Mouse (Mus musculus): ENCODE measurements around the gene Idua. TPM values are rescaled to one million over a fixed set of nuclear protein-coding genes. Genes with fewer than 3 reads are reported as not detected.

Gene Idua
- total RNA-seq, 1 experiment = 3.7 TPM

GRCm38 (mm10) chr5:108678296-108678854, 18.2 kb downstream of the Idua start:
- in situ Hi-C loops (cut with MboI; ENCODE audit: low sequenced_read_pairs in 2 of 2, unreplicated experiment in 2 of 2) = no loop called here
- Histone ChIP-seq H3K4me3 (ENCODE audit: insufficient read depth in 1 of 2, low read depth in 1 of 2, low read length in 2 of 2, poor library complexity in 1 of 2, severe bottlenecking in 1 of 2) (no peak overlapping the region), H3K36me3 (ENCODE audit: control insufficient read depth, insufficient read depth, low read length, poor library complexity, severe bottlenecking) (no peaks in the 10 kb centered on the region), H3K27ac (ENCODE audit: insufficient read depth, low read depth, low read length, poor library complexity, severe bottlenecking) (no peak overlapping the region), H3K9ac (ENCODE audit: insufficient read depth, low read depth, low read length, poor library complexity, severe bottlenecking) (no peak overlapping the region), H3K9me3 (ENCODE audit: control insufficient read depth, insufficient read depth, low read depth, low read length) (no peaks in the 10 kb centered on the region), H3K4me1 (ENCODE audit: control insufficient read depth in 2 of 2, insufficient read depth in 2 of 2, low read length in 2 of 2, poor library complexity in 1 of 2) (peaks cover 0 to 12% of the 10 kb centered on the region in 2 experiments; a peak in 2 of 4 replicates)
- no peak for DNase-seq (ENCODE audit: low read depth, low spot score)
- no peak for TF ChIP-seq MAFK (IDR thresholded peaks at IDR 0.05; ENCODE audit: insufficient read depth, low read depth, low read length)
- TF ChIP-seq ZC3H11A (IDR thresholded peaks at IDR 0.05; ENCODE audit: borderline replicate concordance, low read depth, low read length) = no peak
- TF ChIP-seq ZNF384 (IDR thresholded peaks at IDR 0.05; ENCODE audit: low read depth, low read length) = no peak
- TF ChIP-seq CHD2 (IDR thresholded peaks at IDR 0.05; ENCODE audit: low read depth, low read length) = no peak
- TF ChIP-seq HCFC1 (IDR thresholded peaks at IDR 0.05; ENCODE audit: borderline replicate concordance, insufficient read depth, low read length) = no peak

- DNase-seq (ENCODE audit: low read depth, low spot score) = no peak
- no peak overlapping the region for H3K27ac ChIP-seq (ENCODE audit: insufficient read depth, low read depth, low read length, poor library complexity, severe bottlenecking)
- TF ChIP-seq HCFC1 (IDR thresholded peaks at IDR 0.05; ENCODE audit: borderline replicate concordance, insufficient read depth, low read length) (no peak), ZC3H11A (IDR thresholded peaks at IDR 0.05; ENCODE audit: borderline replicate concordance, low read depth, low read length) (no peak), MAFK (IDR thresholded peaks at IDR 0.05; ENCODE audit: insufficient read depth, low read depth, low read length) (no peak), ZNF384 (IDR thresholded peaks at IDR 0.05; ENCODE audit: low read depth, low read length) (no peak), CHD2 (IDR thresholded peaks at IDR 0.05; ENCODE audit: low read depth, low read length) (no peak)
- no peak overlapping the region for H3K9ac ChIP-seq (ENCODE audit: insufficient read depth, low read depth, low read length, poor library complexity, severe bottlenecking)
- H3K36me3 ChIP-seq (ENCODE audit: control insufficient read depth, insufficient read depth, low read length, poor library complexity, severe bottlenecking) = no peaks in the 10 kb centered on the region
- H3K9me3 ChIP-seq (ENCODE audit: control insufficient read depth, insufficient read depth, low read depth, low read length) = no peaks in the 10 kb centered on the region
- in situ Hi-C loops (cut with MboI; ENCODE audit: low sequenced_read_pairs in 2 of 2, unreplicated experiment in 2 of 2) = no loop called here
- peaks cover 0 to 12% of the 10 kb centered on the region in 2 experiments; a peak in 2 of 4 replicates for H3K4me1 ChIP-seq (ENCODE audit: control insufficient read depth in 2 of 2, insufficient read depth in 2 of 2, low read length in 2 of 2, poor library complexity in 1 of 2)
- H3K4me3 ChIP-seq (ENCODE audit: insufficient read depth in 1 of 2, low read depth in 1 of 2, low read length in 2 of 2, poor library complexity in 1 of 2, severe bottlenecking in 1 of 2) = no peak overlapping the region
Measured at GRCm38 (mm10) chr5:108679909-108680308, 19.8 kb downstream of the Idua start.

GRCm38 (mm10) chr5:108680871-108681270, 20.7 kb downstream of the Idua start:
- in situ Hi-C loops (cut with MboI; ENCODE audit: low sequenced_read_pairs in 2 of 2, unreplicated experiment in 2 of 2) = no loop called here
- DNase-seq (ENCODE audit: low read depth, low spot score) = no peak
- Histone ChIP-seq H3K36me3 (ENCODE audit: control insufficient read depth, insufficient read depth, low read length, poor library complexity, severe bottlenecking) (no peaks in the 10 kb centered on the region), H3K4me3 (ENCODE audit: insufficient read depth in 1 of 2, low read depth in 1 of 2, low read length in 2 of 2, poor library complexity in 1 of 2, severe bottlenecking in 1 of 2) (no peak overlapping the region), H3K4me1 (ENCODE audit: control insufficient read depth in 2 of 2, insufficient read depth in 2 of 2, low read length in 2 of 2, poor library complexity in 1 of 2) (peaks cover 0 to 12% of the 10 kb centered on the region in 2 experiments; a peak in 2 of 4 replicates), H3K9me3 (ENCODE audit: control insufficient read depth, insufficient read depth, low read depth, low read length) (no peaks in the 10 kb centered on the region), H3K27ac (ENCODE audit: insufficient read depth, low read depth, low read length, poor library complexity, severe bottlenecking) (no peak overlapping the region), H3K9ac (ENCODE audit: insufficient read depth, low read depth, low read length, poor library complexity, severe bottlenecking) (no peak overlapping the region)
- TF ChIP-seq CHD2 (IDR thresholded peaks at IDR 0.05; ENCODE audit: low read depth, low read length) = no peak
- TF ChIP-seq MAFK (IDR thresholded peaks at IDR 0.05; ENCODE audit: insufficient read depth, low read depth, low read length) = no peak
- no peak for TF ChIP-seq ZNF384 (IDR thresholded peaks at IDR 0.05; ENCODE audit: low read depth, low read length)
- no peak for TF ChIP-seq ZC3H11A (IDR thresholded peaks at IDR 0.05; ENCODE audit: borderline replicate concordance, low read depth, low read length)
- TF ChIP-seq HCFC1 (IDR thresholded peaks at IDR 0.05; ENCODE audit: borderline replicate concordance, insufficient read depth, low read length) = no peak

GRCm38 (mm10) chr5:108689091-108689490, 29.0 kb downstream of the Idua start:
- Histone ChIP-seq H3K9ac (ENCODE audit: insufficient read depth, low read depth, low read length, poor library complexity, severe bottlenecking) (no peak overlapping the region), H3K36me3 (ENCODE audit: control insufficient read depth, insufficient read depth, low read length, poor library complexity, severe bottlenecking) (no peaks in the 10 kb centered on the region), H3K9me3 (ENCODE audit: control insufficient read depth, insufficient read depth, low read depth, low read length) (no peaks in the 10 kb centered on the region), H3K4me3 (ENCODE audit: insufficient read depth in 1 of 2, low read depth in 1 of 2, low read length in 2 of 2, poor library complexity in 1 of 2, severe bottlenecking in 1 of 2) (no peak overlapping the region), H3K4me1 (ENCODE audit: control insufficient read depth in 2 of 2, insufficient read depth in 2 of 2, low read length in 2 of 2, poor library complexity in 1 of 2) (peaks cover 0 to 2% of the 10 kb centered on the region in 2 experiments; a peak in 1 of 4 replicates), H3K27ac (ENCODE audit: insufficient read depth, low read depth, low read length, poor library complexity, severe bottlenecking) (no peak overlapping the region)
- in situ Hi-C loops (cut with MboI; ENCODE audit: low sequenced_read_pairs in 2 of 2, unreplicated experiment in 2 of 2) = no loop called here
- TF ChIP-seq CHD2 (IDR thresholded peaks at IDR 0.05; ENCODE audit: low read depth, low read length) (no peak), ZNF384 (IDR thresholded peaks at IDR 0.05; ENCODE audit: low read depth, low read length) (no peak), ZC3H11A (IDR thresholded peaks at IDR 0.05; ENCODE audit: borderline replicate concordance, low read depth, low read length) (no peak), HCFC1 (IDR thresholded peaks at IDR 0.05; ENCODE audit: borderline replicate concordance, insufficient read depth, low read length) (no peak), MAFK (IDR thresholded peaks at IDR 0.05; ENCODE audit: insufficient read depth, low read depth, low read length) (no peak)
- DNase-seq (ENCODE audit: low read depth, low spot score) = no peak

Measured in ES-E14 (cell line).